Mouse (Mus musculus): ENCODE measurements around the gene Pced1b. TPM values are rescaled to one million over a fixed set of nuclear protein-coding genes. Genes with fewer than 3 reads are reported as not detected.

Pced1b gene
- polyA plus RNA-seq, 1 experiment from 2014 or later = 2.2 TPM

DNA sequence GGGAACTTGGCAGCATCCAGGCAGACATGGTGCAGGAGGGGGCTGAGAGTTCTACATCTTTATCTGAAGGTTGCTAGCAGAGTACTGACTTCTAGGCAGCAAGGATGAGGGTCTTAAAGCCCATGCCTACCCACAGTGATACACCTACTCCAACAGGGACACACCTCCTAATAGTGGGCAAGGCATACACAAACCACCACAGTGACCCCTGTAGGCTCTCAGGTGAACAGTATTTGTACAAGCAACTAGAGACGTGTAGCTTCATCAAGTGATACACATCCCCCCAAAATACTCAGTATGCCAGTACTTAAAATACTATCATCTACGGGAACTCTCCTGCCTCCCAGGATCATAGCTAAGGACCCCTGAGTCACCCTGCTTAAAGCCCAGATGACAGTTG lies 164.2 kb downstream of the Pced1b start:
- H3K27me3 ChIP-seq = no peaks in the 10 kb centered on the region
- no peaks in the 10 kb centered on the region for H3K9me3 ChIP-seq (replicated peaks)
- no peak overlapping the region for H3K4me3 ChIP-seq (replicated peaks)
- no peaks in the 10 kb centered on the region for H3K36me3 ChIP-seq
- ATAC-seq (ENCODE audit: insufficient number of reproducible peaks, low FRiP score, low TSS enrichment, low read depth) = no peak
- H3K27ac ChIP-seq (replicated peaks) = no peak overlapping the region
- peaks cover 16% of the 10 kb centered on the region for H3K4me1 ChIP-seq
- no peak overlapping the region for H3K4me2 ChIP-seq (replicated peaks)
- 81% methylated on average over 2 of the region's 2 CpGs for WGBS
- H3K9ac ChIP-seq = no peak overlapping the region

DNA sequence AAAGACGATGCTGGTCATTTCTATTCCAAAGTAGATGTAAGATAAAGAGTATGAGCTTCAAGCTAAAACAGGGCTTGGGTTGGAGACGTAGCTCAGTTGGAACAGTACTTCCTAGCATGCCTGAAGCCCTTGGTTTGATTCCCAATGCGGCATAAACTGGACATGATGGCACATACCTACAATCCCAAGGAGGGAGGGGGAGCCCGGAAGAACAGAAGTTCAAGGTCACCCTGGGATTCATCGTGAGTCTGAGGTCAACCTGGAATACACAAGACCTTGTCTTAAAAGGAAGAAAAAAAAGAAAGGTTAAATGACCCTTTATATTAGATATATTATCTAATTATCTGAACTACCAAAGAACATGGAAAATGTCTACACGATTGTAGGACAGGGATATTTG lies 164.8 kb downstream of the Pced1b start:
- Histone ChIP-seq H3K4me1 (peaks cover 16% of the 10 kb centered on the region), H3K9ac (no peak overlapping the region), H3K27ac (replicated peaks) (no peak overlapping the region), H3K36me3 (no peaks in the 10 kb centered on the region), H3K9me3 (replicated peaks) (no peaks in the 10 kb centered on the region), H3K4me2 (replicated peaks) (no peak overlapping the region), H3K27me3 (no peaks in the 10 kb centered on the region), H3K4me3 (replicated peaks) (no peak overlapping the region)
- 88% methylated on average over 6 of the region's 6 CpGs for WGBS
- ATAC-seq (ENCODE audit: insufficient number of reproducible peaks, low FRiP score, low TSS enrichment, low read depth) = no peak

DNA sequence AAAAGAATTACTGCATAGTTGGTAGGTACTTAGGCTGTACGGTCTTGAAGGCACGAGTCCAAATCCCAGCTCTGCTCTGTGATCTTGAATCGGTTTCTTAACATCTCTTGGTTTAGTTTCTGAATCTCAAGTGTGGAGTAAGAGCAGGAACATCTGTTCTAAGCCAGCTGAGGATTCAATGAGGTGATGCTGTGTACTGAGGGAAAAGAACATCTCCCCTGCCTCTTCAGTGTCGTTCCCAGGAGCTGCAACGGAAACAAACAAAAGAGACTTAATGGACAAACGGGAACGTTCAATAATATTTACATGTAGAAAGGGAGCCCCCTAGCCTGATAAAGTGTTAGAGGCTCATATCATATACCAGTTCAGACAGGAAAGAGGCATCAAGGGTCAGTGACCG lies 165.4 kb downstream of the Pced1b start:
- peaks cover 14% of the 10 kb centered on the region for H3K4me1 ChIP-seq
- no peaks in the 10 kb centered on the region for H3K27me3 ChIP-seq
- H3K4me3 ChIP-seq (replicated peaks) = no peak overlapping the region
- WGBS = 88% methylated on average over 8 of the region's 8 CpGs
- no peaks in the 10 kb centered on the region for H3K9me3 ChIP-seq (replicated peaks)
- H3K27ac ChIP-seq (replicated peaks) = no peak overlapping the region
- no peak for ATAC-seq (ENCODE audit: insufficient number of reproducible peaks, low FRiP score, low TSS enrichment, low read depth)
- no peak overlapping the region for H3K4me2 ChIP-seq (replicated peaks)
- no peaks in the 10 kb centered on the region for H3K36me3 ChIP-seq
- no peak overlapping the region for H3K9ac ChIP-seq

DNA sequence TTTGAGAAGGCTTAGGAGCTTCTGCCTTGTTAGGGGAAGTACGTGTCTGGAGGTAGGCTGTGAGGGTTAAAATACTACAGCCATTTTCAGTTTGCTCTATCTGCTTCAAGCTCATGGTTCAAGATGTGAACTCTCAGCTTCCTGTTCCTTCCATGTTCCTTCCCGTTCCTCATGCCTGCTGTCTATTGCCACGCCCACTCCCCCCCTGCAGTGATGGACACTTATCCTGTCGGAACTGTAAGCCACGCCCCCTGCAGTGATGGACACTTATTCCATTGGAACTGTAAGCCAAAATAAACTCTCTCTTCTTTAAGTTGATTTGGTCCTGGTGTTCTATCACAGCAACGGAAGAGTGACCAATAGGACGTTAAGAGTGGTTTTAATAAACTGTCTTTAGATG lies 166.0 kb downstream of the Pced1b start:
- no peak for ATAC-seq (ENCODE audit: insufficient number of reproducible peaks, low FRiP score, low TSS enrichment, low read depth)
- no peaks in the 10 kb centered on the region for H3K9me3 ChIP-seq (replicated peaks)
- no peak overlapping the region for H3K4me2 ChIP-seq (replicated peaks)
- 81% methylated on average over 7 of the region's 7 CpGs for WGBS
- no peak overlapping the region for H3K27ac ChIP-seq (replicated peaks)
- no peak overlapping the region for H3K4me3 ChIP-seq (replicated peaks)
- no peaks in the 10 kb centered on the region for H3K27me3 ChIP-seq
- no peak overlapping the region for H3K9ac ChIP-seq
- peaks cover 9% of the 10 kb centered on the region for H3K4me1 ChIP-seq
- H3K36me3 ChIP-seq = no peaks in the 10 kb centered on the region

DNA sequence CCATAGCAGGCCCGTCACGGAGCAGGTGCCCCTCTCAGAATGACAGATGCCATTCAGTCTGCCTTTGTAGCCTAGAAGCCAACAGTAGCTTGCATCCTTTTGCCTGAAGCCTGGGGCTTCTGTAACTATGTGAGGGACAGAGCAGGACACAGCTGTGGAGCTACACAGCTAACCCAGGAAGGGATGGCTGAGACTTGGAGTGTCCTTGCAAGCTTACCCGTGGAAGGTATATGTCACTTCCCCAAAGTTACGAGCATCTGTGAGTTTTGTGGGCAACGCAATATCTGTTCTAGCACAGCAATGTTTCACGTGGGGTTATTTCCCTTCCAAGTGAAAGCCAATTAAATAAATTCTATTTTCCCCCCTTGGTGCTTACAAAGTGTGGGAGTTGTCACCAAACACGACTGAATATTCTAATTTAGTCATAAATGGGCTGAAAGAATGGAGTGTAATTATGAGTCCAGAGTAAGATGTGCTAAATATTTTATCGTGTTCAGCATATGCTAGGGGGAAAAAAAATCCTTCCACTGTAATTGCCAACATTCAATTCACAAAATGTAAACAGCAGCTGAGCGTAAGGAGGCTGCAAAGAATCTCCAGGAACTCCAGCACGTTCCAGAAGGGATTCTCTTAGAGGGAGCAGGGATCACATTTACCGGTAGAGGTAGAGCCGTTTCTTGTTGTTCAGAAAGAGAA lies 168.0 kb downstream of the Pced1b start:
- no peak overlapping the region for H3K27ac ChIP-seq (replicated peaks)
- no peaks in the 10 kb centered on the region for H3K4me1 ChIP-seq
- no peak for ATAC-seq (ENCODE audit: insufficient number of reproducible peaks, low FRiP score, low TSS enrichment, low read depth)
- WGBS = 65% methylated on average over 12 of the region's 12 CpGs
- H3K4me3 ChIP-seq (replicated peaks) = no peak overlapping the region
- H3K9me3 ChIP-seq (replicated peaks) = no peaks in the 10 kb centered on the region
- no peaks in the 10 kb centered on the region for H3K36me3 ChIP-seq
- H3K9ac ChIP-seq = no peak overlapping the region
- no peaks in the 10 kb centered on the region for H3K27me3 ChIP-seq
- no peak overlapping the region for H3K4me2 ChIP-seq (replicated peaks)

DNA sequence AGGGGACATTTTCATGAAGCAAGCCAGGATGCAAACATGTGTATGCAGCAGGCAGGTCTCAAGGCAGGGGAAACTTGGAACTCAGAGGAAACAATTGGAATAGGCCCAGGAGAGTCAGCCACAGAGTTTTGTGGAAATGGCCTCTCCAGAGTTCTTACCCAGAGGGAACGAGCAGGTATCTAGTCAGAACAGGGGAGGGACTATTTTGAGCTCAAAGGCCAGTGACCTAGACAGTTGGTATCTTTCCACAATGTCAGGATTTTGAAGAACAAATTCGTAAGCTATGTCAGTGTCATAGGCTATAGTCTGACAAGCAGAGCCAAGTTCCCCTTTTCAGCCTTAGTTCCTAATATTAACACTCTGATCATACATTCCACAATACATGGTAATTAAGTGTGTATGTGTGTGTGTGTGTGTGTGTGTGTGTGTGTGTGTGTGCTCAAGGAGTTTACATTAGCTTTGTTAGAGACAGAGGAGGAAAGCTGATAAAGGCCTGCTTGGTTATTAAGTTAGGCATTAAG lies 168.6 kb downstream of the Pced1b start:
- H3K9ac ChIP-seq = no peak overlapping the region
- no peaks in the 10 kb centered on the region for H3K27me3 ChIP-seq
- H3K4me3 ChIP-seq (replicated peaks) = no peak overlapping the region
- no peaks in the 10 kb centered on the region for H3K9me3 ChIP-seq (replicated peaks)
- WGBS = 61% methylated on average over 2 of the region's 2 CpGs
- no peak overlapping the region for H3K27ac ChIP-seq (replicated peaks)
- no peak overlapping the region for H3K4me2 ChIP-seq (replicated peaks)
- no peaks in the 10 kb centered on the region for H3K4me1 ChIP-seq
- no peak for ATAC-seq (ENCODE audit: insufficient number of reproducible peaks, low FRiP score, low TSS enrichment, low read depth)
- H3K36me3 ChIP-seq = no peaks in the 10 kb centered on the region

DNA sequence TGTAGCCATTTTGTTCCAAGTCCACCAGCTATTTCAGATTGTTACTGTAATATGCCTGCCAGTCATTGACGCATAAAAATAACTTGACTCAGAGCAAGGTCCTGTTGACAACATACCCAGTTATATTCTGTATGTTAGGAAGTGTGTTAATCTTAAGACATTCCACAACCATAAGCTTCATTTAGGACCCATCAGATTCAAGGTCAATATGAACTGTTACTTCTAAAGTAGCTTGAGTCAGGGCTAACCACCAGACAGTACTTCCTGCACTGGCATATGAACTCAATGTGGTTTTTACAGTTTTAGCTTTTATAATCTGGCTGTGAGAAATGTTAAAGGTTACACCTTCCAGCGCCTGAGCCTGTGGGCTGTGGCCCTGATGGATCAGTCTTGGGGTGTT lies 173.4 kb downstream of the Pced1b start:
- no peak for ATAC-seq (ENCODE audit: insufficient number of reproducible peaks, low FRiP score, low TSS enrichment, low read depth)
- no peak overlapping the region for H3K4me2 ChIP-seq (replicated peaks)
- H3K36me3 ChIP-seq = no peaks in the 10 kb centered on the region
- no peak overlapping the region for H3K9ac ChIP-seq
- H3K9me3 ChIP-seq (replicated peaks) = no peaks in the 10 kb centered on the region
- no peaks in the 10 kb centered on the region for H3K27me3 ChIP-seq
- no peaks in the 10 kb centered on the region for H3K4me1 ChIP-seq
- H3K27ac ChIP-seq (replicated peaks) = no peak overlapping the region
- no peak overlapping the region for H3K4me3 ChIP-seq (replicated peaks)
- WGBS = 90% methylated on average over 2 of the region's 2 CpGs

DNA sequence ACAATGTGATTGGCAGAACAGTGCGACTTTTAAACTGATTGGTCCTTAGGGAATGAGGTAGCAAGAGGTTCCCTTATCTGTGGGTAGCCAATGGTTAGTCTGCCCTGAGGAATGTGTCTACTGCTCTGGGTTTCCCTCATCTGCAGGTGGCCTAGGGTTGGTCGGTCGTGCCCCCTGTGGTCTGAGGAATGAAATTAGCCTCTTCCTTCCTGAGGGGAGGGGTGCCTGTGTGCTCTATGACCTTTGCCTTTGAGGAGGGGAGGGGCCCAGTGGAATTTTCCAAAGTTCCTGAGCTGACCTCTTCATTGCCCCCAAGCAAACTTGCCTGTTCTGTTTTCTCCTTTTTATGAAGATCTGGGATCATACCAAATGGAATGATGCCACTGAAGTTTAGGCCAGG lies 174.6 kb downstream of the Pced1b start:
- Histone ChIP-seq H3K36me3 (no peaks in the 10 kb centered on the region), H3K4me3 (replicated peaks) (no peak overlapping the region), H3K27ac (replicated peaks) (no peak overlapping the region), H3K4me1 (no peaks in the 10 kb centered on the region), H3K9me3 (replicated peaks) (no peaks in the 10 kb centered on the region), H3K9ac (no peak overlapping the region), H3K27me3 (no peaks in the 10 kb centered on the region), H3K4me2 (replicated peaks) (no peak overlapping the region)
- no peak; the same call in 1 of the 2 replicates for ATAC-seq (ENCODE audit: insufficient number of reproducible peaks, low FRiP score, low TSS enrichment, low read depth)
- WGBS = 48% methylated on average over 3 of the region's 3 CpGs

DNA sequence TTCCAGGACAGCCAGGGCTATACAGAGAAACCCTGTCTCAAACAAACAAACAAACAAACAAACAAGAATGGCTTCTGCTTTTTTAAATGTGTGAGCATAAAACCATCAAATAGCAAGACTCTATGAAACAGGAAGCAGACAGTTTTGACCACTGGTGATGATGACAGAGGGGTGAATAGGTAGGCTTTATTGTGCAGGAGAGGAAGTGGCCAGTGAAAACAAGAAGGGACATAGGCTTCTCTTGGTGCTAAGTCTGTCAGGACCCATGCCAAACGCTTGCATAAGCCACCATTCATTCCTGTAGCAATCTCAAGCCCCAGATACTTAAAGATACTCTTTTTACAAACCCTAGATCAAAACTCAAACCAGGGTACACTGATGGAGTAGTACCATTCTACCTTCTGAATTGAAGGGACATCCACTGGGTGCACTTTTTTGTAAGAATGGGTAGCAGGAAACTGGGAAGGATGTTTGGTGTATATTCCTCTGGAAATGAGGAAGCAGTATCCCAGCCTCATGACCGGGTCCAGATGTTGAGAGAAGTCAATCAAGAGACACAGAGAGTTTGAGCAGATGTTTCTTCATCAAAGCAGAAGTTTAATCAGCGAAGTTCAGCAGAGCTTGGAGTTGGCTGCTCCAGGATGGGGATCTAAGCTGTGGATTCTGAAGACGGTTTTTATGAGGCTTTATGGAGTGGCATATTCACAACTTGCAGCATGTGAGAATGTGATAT lies 175.5 kb downstream of the Pced1b start:
- Histone ChIP-seq H3K9ac (no peak overlapping the region), H3K4me2 (replicated peaks) (no peak overlapping the region), H3K27ac (replicated peaks) (no peak overlapping the region), H3K27me3 (no peaks in the 10 kb centered on the region), H3K4me3 (replicated peaks) (no peak overlapping the region), H3K4me1 (no peaks in the 10 kb centered on the region), H3K36me3 (no peaks in the 10 kb centered on the region), H3K9me3 (replicated peaks) (no peaks in the 10 kb centered on the region)
- no peak for ATAC-seq (ENCODE audit: insufficient number of reproducible peaks, low FRiP score, low TSS enrichment, low read depth)
- WGBS = 58% methylated on average over 4 of the region's 4 CpGs

DNA sequence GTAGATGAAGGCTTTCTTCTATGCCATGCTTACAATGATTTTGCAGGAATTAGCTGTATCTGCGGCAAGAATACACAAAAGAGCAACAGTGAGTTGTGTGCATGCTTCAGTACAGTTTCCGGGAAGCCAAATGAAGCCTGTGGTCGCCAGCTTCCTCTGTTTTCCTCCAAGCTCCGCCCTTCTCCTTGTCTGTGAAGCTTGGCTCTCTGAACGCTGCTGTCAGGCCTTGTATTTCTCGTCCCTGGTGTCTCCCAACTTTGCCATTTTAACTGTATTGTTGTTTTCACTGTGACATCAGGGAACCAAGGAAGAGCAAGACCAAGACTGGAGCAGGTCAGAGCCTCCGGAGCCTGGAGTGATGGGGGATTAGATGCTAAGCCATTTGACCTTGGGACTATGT lies 177.5 kb downstream of the Pced1b start:
- Histone ChIP-seq H3K4me2 (replicated peaks) (no peak overlapping the region), H3K36me3 (no peaks in the 10 kb centered on the region), H3K4me1 (no peaks in the 10 kb centered on the region), H3K9me3 (replicated peaks) (no peaks in the 10 kb centered on the region), H3K9ac (no peak overlapping the region), H3K27me3 (no peaks in the 10 kb centered on the region), H3K27ac (replicated peaks) (no peak overlapping the region), H3K4me3 (replicated peaks) (no peak overlapping the region)
- no peak for ATAC-seq (ENCODE audit: insufficient number of reproducible peaks, low FRiP score, low TSS enrichment, low read depth)
- 54% methylated on average over 7 of the region's 7 CpGs for WGBS

DNA sequence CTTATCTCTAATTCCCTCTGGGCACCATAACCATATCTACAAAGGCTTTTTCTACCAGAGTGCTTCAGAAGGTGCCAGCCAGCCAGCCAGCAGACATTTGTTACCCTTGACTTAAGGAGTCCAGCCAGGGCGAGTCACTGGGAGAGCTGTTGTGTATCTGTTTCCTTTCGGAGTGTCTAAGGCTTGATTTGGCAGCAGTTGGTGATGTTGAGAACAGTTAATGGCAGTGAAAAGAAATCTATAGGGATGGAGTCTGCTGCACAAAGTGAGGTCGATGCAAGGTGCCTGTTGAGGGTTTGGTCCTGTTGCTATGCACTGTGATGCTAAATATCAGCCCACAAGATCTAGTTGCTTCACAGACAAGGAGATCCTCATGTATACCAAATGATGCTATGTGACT lies 178.1 kb downstream of the Pced1b start:
- WGBS = 83% methylated on average over 3 of the region's 3 CpGs
- no peaks in the 10 kb centered on the region for H3K9me3 ChIP-seq (replicated peaks)
- H3K4me3 ChIP-seq (replicated peaks) = no peak overlapping the region
- no peak overlapping the region for H3K9ac ChIP-seq
- H3K36me3 ChIP-seq = no peaks in the 10 kb centered on the region
- ATAC-seq (ENCODE audit: insufficient number of reproducible peaks, low FRiP score, low TSS enrichment, low read depth) = no peak
- no peak overlapping the region for H3K27ac ChIP-seq (replicated peaks)
- no peak overlapping the region for H3K4me2 ChIP-seq (replicated peaks)
- no peaks in the 10 kb centered on the region for H3K27me3 ChIP-seq
- H3K4me1 ChIP-seq = no peaks in the 10 kb centered on the region
